Mouse (Mus musculus) embryonic fibroblast, embryonic 13.5 days (primary cell): ENCODE measurements around the gene Sgip1. TPM values are rescaled to one million over a fixed set of nuclear protein-coding genes. Genes with fewer than 3 reads are reported as not detected.

ENCODE experiments used
- H3K27ac ChIP-seq: 2 replicates; pipeline ENCODE4 v1.5.1; 2012; ENCODE audit warnings: low read length, control low read depth, inconsistent platforms; ENCODE audit not compliant: insufficient read depth
- H3K4me1 ChIP-seq: 2 replicates; pipeline ENCODE4 v1.6.1; 2011; ENCODE audit warnings: low read length; ENCODE audit not compliant: control insufficient read depth, insufficient read depth
- H3K4me3 ChIP-seq: 2 replicates; pipeline ENCODE4 v1.5.1; 2011; ENCODE audit warnings: mild to moderate bottlenecking, control low read depth, low read length; ENCODE audit not compliant: insufficient read depth
- CTCF ChIP-seq: IDR thresholded peaks from 2 replicates; pipeline ENCODE4 v1.5.1; 2011; ENCODE audit warnings: mild to moderate bottlenecking, control low read depth, low read length, moderate library complexity, borderline replicate concordance; ENCODE audit not compliant: insufficient read depth
- POLR2A ChIP-seq: IDR thresholded peaks from 2 replicates; pipeline ENCODE4 v1.6.1; 2011; ENCODE audit warnings: low read depth, mild to moderate bottlenecking, control low read depth, low read length, moderate library complexity
- polyA plus RNA-seq: library from polyadenylated mRNA; stranded (reverse); fragments of >200 nt; gene quantifications from 2 replicates; pipeline ENCODE4 v1.2.4, GENCODE M21; 2011; ENCODE audit warnings: low read depth; ENCODE audit not compliant: missing spikeins, insufficient read length

Sgip1 gene
- polyA plus RNA-seq, 1 experiment = 2.6 TPM

DNA sequence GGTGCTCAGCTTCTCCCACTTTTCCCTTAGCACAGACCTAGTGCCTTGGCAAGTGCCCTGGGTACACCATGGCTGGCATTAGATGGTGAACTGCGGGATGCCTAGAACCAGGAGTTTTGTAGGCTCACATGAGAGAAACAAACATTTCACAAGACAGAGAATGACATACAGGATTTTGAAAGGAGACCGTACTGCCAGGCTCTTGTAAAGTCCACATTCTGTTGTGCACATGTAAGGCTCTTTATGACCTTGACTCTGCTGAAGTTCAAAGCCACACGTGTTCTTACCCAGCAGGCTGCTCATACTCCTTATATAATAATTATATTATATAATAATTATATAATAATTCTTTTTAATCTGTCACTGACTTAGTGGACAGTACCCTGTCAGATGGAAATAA is 65.9 kb downstream of the Sgip1 start:
- no peak overlapping the region for H3K4me3 ChIP-seq
- TF ChIP-seq CTCF = no peak
- no peak for TF ChIP-seq POLR2A
- no peak overlapping the region for H3K27ac ChIP-seq

DNA sequence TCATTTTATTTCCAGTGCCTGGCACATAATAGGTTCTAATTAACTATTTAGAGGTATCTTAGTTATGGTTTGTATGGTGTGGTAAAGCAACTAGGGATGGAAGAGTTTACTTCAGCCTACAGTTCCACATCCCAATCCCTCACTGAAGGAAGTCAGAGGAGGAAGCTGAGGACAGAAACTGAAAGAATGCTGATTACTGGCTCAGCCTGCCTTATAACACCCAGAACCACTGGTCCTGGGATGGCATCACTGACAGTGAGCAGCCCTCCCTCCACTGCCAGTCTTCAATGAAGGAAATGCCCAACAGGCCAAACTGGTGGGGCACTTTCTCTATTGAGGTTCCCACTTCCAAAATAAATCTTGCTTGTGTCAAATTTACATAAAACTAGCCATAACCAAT is 67.2 kb downstream of the Sgip1 start:
- no peak for TF ChIP-seq CTCF
- TF ChIP-seq POLR2A = no peak
- Histone ChIP-seq H3K4me3 (no peak overlapping the region), H3K4me1 (no peaks in the 10 kb centered on the region), H3K27ac (no peak overlapping the region)

More for the DNA sequence above, 65.9 kb downstream of the Sgip1 start:
- no peaks in the 10 kb centered on the region for H3K4me1 ChIP-seq

DNA sequence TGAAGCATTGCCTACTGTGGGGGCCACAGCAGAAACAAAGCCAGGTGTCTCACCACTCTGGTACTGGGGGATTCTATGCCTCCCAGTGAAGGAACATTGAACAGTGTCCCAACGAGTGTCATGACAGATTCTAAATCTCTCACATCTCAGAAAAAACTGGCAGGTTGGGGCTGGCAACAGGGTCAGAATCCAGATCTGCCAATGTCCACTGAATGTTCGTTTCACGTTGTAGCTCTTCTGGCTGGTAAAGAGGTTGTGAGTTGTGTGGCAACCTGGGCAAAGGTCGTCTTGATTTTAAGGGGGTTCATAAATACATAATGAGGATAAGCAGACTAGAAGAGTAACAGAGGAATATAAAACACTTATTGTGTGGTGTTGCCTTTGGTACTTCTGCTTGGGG is 68.2 kb downstream of the Sgip1 start:
- Histone ChIP-seq H3K4me1 (no peaks in the 10 kb centered on the region), H3K27ac (no peak overlapping the region), H3K4me3 (no peak overlapping the region)
- no peak for TF ChIP-seq CTCF
- TF ChIP-seq POLR2A = no peak

DNA sequence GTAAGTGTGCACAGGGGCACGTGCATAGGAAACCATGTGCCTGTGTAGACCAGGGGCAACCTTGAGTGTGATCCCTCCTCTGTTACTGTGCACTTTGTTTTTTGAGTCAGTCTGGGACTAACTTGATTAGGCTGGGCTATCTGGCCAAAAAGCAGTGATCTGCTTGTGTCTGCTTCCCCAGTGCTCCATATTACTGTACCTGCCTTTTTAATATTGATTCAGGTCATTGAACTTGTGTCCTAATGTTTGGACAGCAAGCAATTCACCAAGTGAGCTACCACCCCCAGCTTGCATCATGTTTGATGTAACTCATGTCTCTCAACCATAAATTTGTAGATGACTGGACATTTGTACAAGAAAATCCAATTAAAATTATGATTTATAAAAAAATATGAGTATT is 69.2 kb downstream of the Sgip1 start:
- TF ChIP-seq CTCF = no peak
- no peak for TF ChIP-seq POLR2A
- Histone ChIP-seq H3K4me3 (no peak overlapping the region), H3K27ac (no peak overlapping the region), H3K4me1 (no peaks in the 10 kb centered on the region)

DNA sequence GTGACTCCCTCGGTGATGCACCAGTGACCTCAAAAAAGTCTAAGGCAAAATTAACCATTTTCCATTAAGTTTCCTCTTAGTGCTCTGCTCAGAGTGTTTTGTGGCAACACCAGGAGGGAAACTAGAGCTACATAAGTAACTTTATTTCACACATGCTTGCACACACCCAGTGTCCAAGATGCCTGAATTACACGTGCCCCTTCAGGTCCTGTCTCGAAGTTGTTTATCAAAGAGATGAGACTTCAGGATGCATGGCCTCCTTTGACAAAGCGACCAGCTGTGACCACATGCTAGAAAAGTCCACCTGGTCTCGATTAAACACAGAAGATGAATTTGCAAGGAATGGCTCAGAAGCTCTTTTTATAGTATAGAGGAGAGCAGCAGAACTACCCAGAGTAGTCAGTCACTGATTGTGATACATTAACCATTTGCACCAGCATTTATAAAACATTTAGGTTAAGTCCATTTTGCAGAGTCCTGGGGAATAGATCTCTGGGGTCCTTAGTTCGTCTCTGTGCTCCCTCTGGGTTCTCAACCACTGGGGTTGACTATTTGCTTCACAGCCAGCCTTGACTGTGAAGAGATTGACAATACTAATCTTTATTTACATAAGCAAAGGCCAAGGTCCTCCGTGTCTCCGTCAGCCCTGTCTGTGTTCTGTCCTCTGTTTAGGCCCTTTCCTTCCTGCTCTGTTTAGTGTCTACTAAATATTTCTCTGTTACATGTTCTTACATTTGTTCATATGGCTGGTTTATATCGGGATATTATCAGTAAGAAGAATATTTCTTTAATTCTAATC is 70.1 kb downstream of the Sgip1 start:
- no peak for TF ChIP-seq CTCF
- TF ChIP-seq POLR2A = no peak
- H3K4me3 ChIP-seq = no peak overlapping the region
- no peak overlapping the region for H3K27ac ChIP-seq
- H3K4me1 ChIP-seq = no peaks in the 10 kb centered on the region

DNA sequence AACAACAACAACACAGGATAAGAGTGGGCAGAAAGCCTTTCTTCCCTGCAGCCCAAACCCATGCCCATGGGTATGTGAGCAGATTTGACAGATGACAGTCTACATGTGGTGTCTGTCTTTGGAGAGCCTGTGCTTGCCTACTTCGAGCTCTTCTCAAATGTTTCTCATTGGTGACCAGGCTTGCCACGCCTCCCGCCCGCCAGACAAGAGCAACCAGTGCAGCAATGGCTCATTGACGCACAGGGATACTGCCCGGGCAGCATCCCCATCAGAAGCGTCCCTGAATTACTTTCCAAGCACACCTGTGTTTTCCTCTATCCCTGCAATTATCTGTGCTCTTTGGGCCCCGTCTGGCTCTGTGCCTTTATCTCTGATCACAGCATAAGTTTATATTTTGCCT is 72.2 kb downstream of the Sgip1 start:
- Histone ChIP-seq H3K4me1 (no peaks in the 10 kb centered on the region), H3K27ac (no peak overlapping the region), H3K4me3 (no peak overlapping the region)
- TF ChIP-seq POLR2A (no peak), CTCF (no peak)

DNA sequence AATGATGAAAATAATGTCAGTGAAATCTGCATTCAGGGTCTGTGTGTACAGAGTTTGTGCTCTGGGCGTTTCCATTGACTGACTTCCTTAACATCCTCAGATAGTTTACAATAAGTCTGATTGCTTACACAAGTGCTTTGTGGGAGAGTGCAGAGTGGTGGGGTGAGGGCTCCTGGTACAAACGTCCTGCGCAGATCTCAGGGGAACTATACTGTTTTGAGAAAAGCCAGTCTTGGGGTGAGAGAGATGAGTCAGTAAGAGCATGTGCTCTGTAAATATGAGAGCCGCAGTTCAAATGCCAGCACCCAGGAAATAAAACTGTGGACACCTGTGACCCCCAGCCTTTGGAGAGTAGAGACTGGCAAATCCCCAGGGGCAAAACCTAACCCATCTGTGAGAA is 80.7 kb downstream of the Sgip1 start:
- no peak for TF ChIP-seq CTCF
- TF ChIP-seq POLR2A = no peak

DNA sequence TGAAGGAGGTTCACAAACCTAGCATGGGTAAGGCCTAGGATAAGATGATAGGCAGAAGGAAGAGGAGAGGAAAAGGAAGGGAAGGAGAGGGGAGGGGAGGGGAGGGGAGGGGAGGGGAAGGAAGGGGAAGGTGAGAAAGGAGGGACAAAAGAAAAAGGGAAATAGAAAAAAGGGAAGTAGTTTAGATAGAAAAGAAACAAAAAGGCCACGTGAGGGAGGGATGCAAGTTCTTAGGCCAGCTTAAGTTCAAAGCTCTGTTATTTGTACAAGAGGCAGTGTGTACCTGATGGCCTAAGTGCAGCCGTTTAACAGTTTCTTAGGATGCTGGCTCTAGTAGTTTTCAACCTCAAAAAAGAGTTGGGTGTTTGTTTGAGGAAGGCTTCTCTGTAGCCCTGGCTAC is 83.4 kb downstream of the Sgip1 start:
- Histone ChIP-seq H3K4me3 (no peak overlapping the region), H3K4me1 (no peaks in the 10 kb centered on the region), H3K27ac (no peak overlapping the region)
- TF ChIP-seq CTCF (no peak), POLR2A (no peak)

More for the DNA sequence above, 80.7 kb downstream of the Sgip1 start:
- Histone ChIP-seq H3K27ac (no peak overlapping the region), H3K4me1 (no peaks in the 10 kb centered on the region), H3K4me3 (no peak overlapping the region)

DNA sequence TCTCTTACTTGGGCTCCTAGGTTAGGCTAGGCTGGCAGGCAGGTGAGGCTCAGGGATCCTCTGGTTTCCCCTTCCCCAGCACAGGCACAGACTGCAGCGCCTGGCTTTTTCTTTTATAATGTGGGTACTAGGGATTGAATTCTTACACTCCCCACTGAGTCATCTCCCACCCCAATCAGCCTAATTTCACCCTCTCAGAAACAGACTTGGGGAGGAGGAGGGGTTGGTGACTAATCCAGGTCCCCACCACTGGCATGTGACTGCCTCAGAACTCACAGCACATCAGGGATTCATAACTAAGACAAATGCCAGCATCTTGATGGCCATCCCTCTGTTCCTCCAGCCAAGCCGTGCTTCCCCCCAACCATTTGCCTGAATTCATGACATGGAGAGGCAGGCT is 85.1 kb downstream of the Sgip1 start:
- Histone ChIP-seq H3K4me3 (no peak overlapping the region), H3K4me1 (no peaks in the 10 kb centered on the region), H3K27ac (no peak overlapping the region)
- no peak for TF ChIP-seq POLR2A
- TF ChIP-seq CTCF = no peak

DNA sequence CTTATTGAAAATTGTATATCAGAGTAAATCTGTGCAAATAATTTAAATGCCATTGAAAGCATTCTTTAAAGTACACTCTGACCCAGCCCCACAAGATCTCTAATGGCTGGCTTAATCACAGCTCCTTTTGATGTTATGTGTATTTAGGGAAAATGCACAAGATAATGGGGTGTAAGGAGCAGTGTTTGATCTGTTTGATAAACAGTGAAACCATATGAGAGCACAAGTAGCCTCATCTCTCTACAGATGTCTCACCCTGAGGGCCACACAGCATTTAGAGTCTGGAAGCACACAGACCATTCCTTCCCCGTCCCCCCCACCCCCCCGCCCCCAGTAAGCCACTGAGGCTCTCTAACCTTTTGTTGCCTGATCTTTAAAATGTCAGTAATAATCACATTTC is 87.4 kb downstream of the Sgip1 start:
- no peak overlapping the region for H3K27ac ChIP-seq
- TF ChIP-seq POLR2A = no peak
- no peak for TF ChIP-seq CTCF
- H3K4me3 ChIP-seq = no peak overlapping the region

DNA sequence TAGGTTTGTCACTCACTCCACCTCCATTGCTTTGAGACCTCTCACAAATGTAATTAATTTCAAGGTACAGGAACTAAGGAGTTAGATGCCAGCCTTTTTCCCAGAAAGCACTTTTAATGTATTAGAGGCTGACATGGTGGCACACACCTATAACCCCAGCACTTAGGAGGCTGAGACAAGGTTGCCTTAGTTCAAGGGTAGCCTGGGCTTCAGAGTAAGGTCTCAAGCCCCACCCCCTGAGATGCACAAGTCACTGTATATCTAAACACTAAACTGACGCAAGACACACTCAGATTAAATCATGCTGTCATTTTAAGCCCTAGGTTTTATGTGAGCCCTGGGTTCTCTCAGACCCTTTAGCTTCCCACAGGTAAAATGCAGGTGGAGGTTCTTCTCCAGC is 92.1 kb downstream of the Sgip1 start:
- TF ChIP-seq CTCF (no peak), POLR2A (no peak)
- Histone ChIP-seq H3K4me3 (no peak overlapping the region), H3K27ac (no peak overlapping the region), H3K4me1 (no peaks in the 10 kb centered on the region)

More for the DNA sequence above, 87.4 kb downstream of the Sgip1 start:
- no peaks in the 10 kb centered on the region for H3K4me1 ChIP-seq
